Mouse (Mus musculus) midbrain, embryonic 11.5 days (tissue): ENCODE measurements around the gene Ehmt2. TPM values are rescaled to one million over a fixed set of nuclear protein-coding genes. Genes with fewer than 3 reads are reported as not detected.
A peak's percentile ranks its signal among the peaks of the same experiment; 100 is the strongest.

ENCODE experiments used
- ATAC-seq: fragments of 200-750 bp; cut with Nextera tagmentation; 2 replicates; pipeline ENCODE4 v1.8.0; 2017; ENCODE audit warnings: moderate TSS enrichment, moderate library complexity; ENCODE audit not compliant: low FRiP score
- DNase-seq: peaks from one replicate; pipeline ENCODE4 v3.0.0; 2015; ENCODE audit warnings: low spot score; ENCODE audit errors: missing footprints
- H3K27ac ChIP-seq: fragments of 300-500 bp; sonication (generic); 2 replicates; pipeline ENCODE4 v1.5.1; 2014; ENCODE audit warnings: low read depth, low read length
- H3K27me3 ChIP-seq: fragments of 300-500 bp; sonication (generic); 2 replicates; pipeline ENCODE4 v1.6.1; 2014; ENCODE audit warnings: mild to moderate bottlenecking, low read length, moderate library complexity, mixed read lengths; ENCODE audit not compliant: control insufficient read depth, insufficient read depth
- H3K36me3 ChIP-seq: fragments of 300-500 bp; sonication (generic); 2 replicates; pipeline ENCODE4 v1.6.1; 2014; ENCODE audit warnings: mild to moderate bottlenecking, low read length, moderate library complexity, mixed read lengths; ENCODE audit not compliant: control insufficient read depth, insufficient read depth
- H3K4me1 ChIP-seq: fragments of 300-500 bp; sonication (generic); 2 replicates; pipeline ENCODE4 v1.6.1; 2014; ENCODE audit warnings: low read length; ENCODE audit not compliant: control insufficient read depth, insufficient read depth
- H3K4me2 ChIP-seq: fragments of 300-500 bp; sonication (generic); 2 replicates; pipeline ENCODE4 v1.6.1; 2014; ENCODE audit warnings: mild to moderate bottlenecking, moderate library complexity
- H3K4me3 ChIP-seq: fragments of 300-500 bp; sonication (generic); 2 replicates; pipeline ENCODE4 v1.5.1; 2014; ENCODE audit warnings: low read depth, low read length
- H3K9ac ChIP-seq: fragments of 300-500 bp; sonication (generic); 2 replicates; pipeline ENCODE4 v1.6.1; 2014; ENCODE audit warnings: low read length
- H3K9me3 ChIP-seq: fragments of 300-500 bp; sonication (generic); 2 replicates; pipeline ENCODE4 v1.6.1; 2016; ENCODE audit warnings: low read length; ENCODE audit not compliant: control insufficient read depth
- WGBS: fragments of 180-500 bp; shearing (Covaris S2); extraction: QIAGEN DNeasy Blood & Tissue Kit; methylation state at CpG from one replicate; pipeline ENCODE4 v1.1.7; 2014; 5-methylcytosine and 5-hydroxymethylcytosine counted together
- polyA plus RNA-seq: library from polyadenylated mRNA; unstranded; fragments of >200 nt; fragmentation: Nextera tagmentation; extraction: Ambion mirVana; gene quantifications from 2 replicates; pipeline ENCODE4 v1.2.1, GENCODE M21; 2014

Gene Ehmt2
- polyA plus RNA-seq, 1 experiment from 2014 or later, result 60.5 TPM

DNA sequence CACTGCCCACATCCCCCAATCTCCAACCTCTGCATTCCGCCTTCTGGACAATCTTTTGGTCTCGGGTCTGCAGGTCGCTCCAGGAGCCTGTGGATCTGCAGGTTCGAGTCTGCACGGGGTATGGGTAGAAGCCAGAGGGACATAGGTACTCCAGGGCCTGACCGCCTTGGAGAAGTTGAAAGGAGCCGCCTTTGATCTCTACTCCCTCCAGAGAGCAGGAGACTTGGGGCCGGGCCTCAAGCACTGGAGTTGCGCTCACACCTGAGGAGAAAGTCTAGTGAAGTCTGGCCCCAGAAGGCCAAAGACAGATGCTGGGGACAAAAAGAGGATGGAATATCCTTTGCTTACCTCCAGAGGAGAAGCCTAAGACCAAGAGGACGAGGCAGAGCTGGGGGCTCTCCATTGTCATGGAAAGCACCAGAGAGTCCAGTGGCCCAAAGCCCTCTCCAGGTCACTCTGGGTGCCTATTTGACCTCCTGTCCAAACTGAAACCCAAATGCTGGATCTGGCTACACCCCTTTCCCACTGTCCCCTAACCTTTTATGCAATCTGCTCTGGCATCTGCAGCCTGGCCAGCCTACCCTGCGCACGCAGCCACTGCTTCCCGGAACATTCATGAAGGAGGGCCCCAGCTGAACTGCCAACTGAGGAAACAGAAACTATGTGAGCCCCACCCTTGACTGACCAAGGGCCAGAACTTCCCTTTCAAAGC lies 36.4 kb upstream of the Ehmt2 start:
- Histone ChIP-seq H3K9ac (no peak overlapping the region), H3K4me2 (no peak overlapping the region), H3K27ac (no peak overlapping the region), H3K36me3 (no peaks in the 10 kb centered on the region), H3K27me3 (no peaks in the 10 kb centered on the region), H3K4me3 (no peak overlapping the region), H3K4me1 (no peaks in the 10 kb centered on the region), H3K9me3 (no peaks in the 10 kb centered on the region)
- ATAC-seq (no peak), DNase-seq (peak; percentile 77)
- WGBS, result 74% methylated on average over 13 of the region's 13 CpGs

DNA sequence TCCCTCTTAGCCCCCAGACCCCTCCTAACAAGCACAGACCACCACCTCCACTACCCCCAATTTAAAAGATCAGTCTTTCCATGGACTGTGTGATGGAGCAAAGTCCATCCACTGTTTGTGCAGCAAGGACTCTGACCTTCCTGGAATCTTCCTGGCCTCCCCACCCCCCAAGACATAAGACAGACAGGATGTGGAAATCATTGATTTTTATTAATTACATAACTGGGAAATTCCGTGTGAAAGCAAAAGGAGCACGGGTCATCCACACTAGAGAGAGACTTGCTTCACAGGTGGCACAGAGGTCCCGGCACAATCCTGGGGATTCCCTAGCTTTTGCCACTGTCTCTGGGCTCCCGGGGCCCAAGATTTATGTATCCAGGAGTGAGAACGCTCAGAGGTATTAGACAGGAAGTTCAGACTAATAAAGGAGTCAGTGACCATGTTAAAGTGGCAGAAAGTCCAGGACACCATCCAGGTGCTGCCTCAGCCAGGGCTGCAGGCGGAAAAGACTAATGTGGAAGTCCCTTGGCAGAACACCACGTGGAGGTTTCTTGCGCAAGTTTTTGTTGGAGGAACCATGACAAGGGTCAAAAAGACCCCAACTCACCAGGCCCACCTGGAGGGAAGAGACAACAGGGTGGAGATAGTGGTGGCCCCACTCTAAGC lies 35.7 kb upstream of the Ehmt2 start, which contains the start of gene Cfb:
TSS of gene Cfb (minus strand) at position 103 of the 666 bp plus-strand sequence.
- WGBS, result 72% methylated on average over 8 of the region's 8 CpGs
- no peak within 1 kb of the TSS for H3K4me3 ChIP-seq
- no peak within 1 kb of the TSS for H3K4me2 ChIP-seq
- H3K9ac ChIP-seq, result no peak within 1 kb of the TSS
- H3K4me1 ChIP-seq, result no peaks in the 10 kb centered on the region
- no peak within 1 kb of the TSS for H3K27ac ChIP-seq
- H3K9me3 ChIP-seq, result no peaks in the 10 kb centered on the region
- DNase-seq (peak; percentile 12), ATAC-seq (no peak)
- no peaks in the 10 kb centered on the region for H3K27me3 ChIP-seq
- H3K36me3 ChIP-seq, result no peaks in the 10 kb centered on the region

DNA sequence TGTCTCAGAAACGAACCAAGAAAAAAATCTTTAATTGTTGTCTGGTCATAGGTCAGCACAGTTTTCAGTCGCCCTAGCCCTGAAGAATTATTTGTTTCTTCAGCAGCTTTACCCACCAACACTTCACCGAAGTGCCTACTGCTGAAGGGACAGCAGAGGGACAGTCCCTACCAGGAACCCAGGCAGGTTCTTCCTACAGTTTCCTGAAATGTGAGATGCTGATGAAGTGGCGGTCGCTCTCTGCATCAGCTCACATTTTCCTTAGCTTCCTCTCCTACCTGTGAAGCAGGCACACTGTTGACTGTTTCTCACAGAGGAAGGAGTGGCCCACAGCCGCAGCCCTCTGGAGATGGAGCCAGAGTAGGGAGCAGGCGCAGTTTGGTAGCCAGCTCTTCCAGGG lies 32.3 kb upstream of the Ehmt2 start:
- H3K27me3 ChIP-seq, result no peaks in the 10 kb centered on the region
- no peaks in the 10 kb centered on the region for H3K9me3 ChIP-seq
- no peak overlapping the region for H3K4me3 ChIP-seq
- no peaks in the 10 kb centered on the region for H3K4me1 ChIP-seq
- ATAC-seq (no peak), DNase-seq (peak; percentile 64)
- H3K27ac ChIP-seq, result no peak overlapping the region
- WGBS, result 70% methylated on average over 7 of the region's 7 CpGs
- no peaks in the 10 kb centered on the region for H3K36me3 ChIP-seq
- H3K4me2 ChIP-seq, result no peak overlapping the region
- no peak overlapping the region for H3K9ac ChIP-seq

DNA sequence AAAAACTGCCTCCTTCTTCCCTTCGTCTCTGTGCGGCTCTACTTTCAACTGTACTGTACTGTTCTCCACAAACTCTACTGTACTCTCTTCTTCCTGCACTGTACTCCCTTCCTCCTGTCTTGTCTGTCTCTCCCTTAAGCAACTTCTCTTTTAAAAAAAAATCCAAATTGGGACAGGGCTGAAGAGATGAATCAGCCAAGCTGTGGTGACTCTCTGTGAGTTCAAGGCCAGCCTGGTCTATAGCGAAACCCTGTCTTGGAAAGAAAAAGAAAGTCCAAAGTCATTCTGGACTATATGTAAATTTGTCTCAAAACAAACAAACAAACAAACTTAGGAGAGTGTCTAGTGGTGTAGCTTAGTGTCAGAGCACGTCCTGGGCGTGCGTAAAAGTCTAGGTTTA lies 23.9 kb upstream of the Ehmt2 start:
- ATAC-seq (no peak), DNase-seq (no peak)
- Histone ChIP-seq H3K9me3 (no peaks in the 10 kb centered on the region), H3K4me3 (no peak overlapping the region), H3K36me3 (no peaks in the 10 kb centered on the region), H3K27ac (no peak overlapping the region), H3K4me2 (no peak overlapping the region), H3K9ac (no peak overlapping the region), H3K27me3 (no peaks in the 10 kb centered on the region), H3K4me1 (no peaks in the 10 kb centered on the region)
- 93% methylated on average over 6 of the region's 6 CpGs for WGBS

DNA sequence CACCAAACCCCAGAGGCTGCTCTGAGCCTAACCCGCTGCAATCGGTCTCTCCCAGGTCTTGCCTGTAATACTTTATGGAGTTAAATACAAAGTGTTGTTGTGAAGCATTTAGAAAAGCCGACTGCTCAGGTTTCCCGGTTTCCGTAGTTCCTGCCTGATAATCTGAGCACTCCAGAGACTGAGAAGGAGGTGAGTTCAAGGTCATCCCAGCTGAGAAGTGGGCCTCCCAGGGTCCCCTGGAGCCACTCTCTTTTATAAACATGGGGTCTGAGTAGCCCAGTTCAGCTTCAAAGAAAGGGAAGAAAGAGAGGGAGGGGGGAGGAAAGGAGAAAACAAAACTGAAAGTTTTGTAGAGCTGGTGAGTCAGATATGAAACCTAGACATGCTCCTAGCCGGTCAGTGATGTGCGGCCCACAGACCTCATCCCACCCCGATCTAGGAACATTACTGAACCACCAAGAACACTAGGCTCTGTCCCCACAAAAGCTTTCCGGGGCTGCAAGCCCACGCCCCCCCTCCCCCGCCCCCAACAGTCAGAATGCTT lies 18.9 kb upstream of the Ehmt2 start, which contains the start of gene Zbtb12:
TSS of gene Zbtb12 (plus strand) at position 148 of the 544 bp plus-strand sequence.
- Histone ChIP-seq H3K9me3 (no peaks in the 10 kb centered on the region), H3K4me1 (no peaks in the 10 kb centered on the region), H3K27ac (no peak within 1 kb of the TSS), H3K4me3 (no peak within 1 kb of the TSS), H3K27me3 (no peaks in the 10 kb centered on the region), H3K9ac (no peak within 1 kb of the TSS), H3K4me2 (no peak within 1 kb of the TSS), H3K36me3 (no peaks in the 10 kb centered on the region)
- DNase-seq (no peak), ATAC-seq (no peak)
- 74% methylated on average over 11 of the region's 11 CpGs for WGBS

DNA sequence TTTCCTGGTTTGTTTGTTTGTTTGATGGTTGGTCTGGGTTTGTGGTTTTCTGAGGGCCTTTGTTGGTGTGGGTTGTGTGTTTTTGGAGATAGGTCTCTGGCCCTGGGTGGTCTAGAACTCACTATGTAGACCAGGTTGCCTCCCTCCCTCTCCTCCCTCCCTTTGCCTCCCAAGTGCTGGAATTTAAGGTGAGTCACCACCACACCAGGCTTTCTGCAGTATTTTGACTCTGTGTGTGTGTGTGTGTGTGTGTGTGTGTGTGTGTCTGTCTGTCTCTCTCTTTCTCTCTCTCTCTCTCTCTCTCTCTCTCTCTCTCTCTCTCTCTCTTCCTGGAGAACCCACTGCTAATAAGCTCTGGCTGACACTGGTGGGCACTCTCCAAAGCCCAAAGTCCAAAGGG lies 17.1 kb upstream of the Ehmt2 start:
- no peaks in the 10 kb centered on the region for H3K36me3 ChIP-seq
- H3K27me3 ChIP-seq, result no peaks in the 10 kb centered on the region
- no peak overlapping the region for H3K9ac ChIP-seq
- no peaks in the 10 kb centered on the region for H3K9me3 ChIP-seq
- H3K4me3 ChIP-seq, result no peak overlapping the region
- DNase-seq (no peak), ATAC-seq (no peak)
- no peak overlapping the region for H3K27ac ChIP-seq
- no peaks in the 10 kb centered on the region for H3K4me1 ChIP-seq
- H3K4me2 ChIP-seq, result no peak overlapping the region

DNA sequence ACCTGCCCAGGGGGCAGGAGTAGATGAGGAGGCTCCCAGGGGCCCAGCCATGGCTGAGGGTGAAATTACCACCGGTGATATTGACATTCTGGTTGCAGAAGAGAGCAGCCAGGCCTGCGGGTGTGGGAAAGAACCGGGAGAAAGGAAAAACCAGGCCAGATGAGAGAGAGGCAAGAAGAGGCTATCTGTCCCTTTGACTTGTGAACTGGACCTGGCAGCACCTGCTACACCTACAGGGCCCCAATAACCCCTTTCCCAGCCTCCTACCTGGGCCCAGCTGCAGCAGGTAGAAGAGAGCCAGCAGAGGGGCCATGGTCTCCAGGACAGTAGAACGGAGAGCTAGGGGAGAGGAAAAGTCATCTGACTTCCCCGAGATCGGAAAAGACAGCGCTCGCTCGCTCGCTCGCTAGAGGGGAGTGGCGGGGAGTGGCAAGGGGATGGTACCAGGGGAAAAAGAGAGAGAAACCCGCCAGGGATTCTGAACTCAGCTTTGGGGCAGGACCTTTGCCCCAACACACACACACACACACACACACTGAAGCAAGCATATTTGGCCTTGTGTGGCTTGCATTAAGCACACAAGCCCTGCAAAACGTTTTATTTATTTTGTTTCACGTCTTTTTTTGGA lies 16.5 kb upstream of the Ehmt2 start, which contains the start of gene Gm20547:
TSS of gene Gm20547 (minus strand) at position 360 of the 628 bp plus-strand sequence.
- no peaks in the 10 kb centered on the region for H3K4me1 ChIP-seq
- WGBS, result 9% methylated on average over 15 of the region's 15 CpGs
- no peaks in the 10 kb centered on the region for H3K36me3 ChIP-seq
- no peaks in the 10 kb centered on the region for H3K27me3 ChIP-seq
- ATAC-seq (no peak), DNase-seq (no peak)
- H3K9ac ChIP-seq, result peak within 1 kb of the TSS; percentile 9; the same call in 1 of the 2 replicates
- H3K4me2 ChIP-seq, result no peak within 1 kb of the TSS
- H3K4me3 ChIP-seq, result no peak within 1 kb of the TSS
- no peak within 1 kb of the TSS for H3K27ac ChIP-seq
- no peaks in the 10 kb centered on the region for H3K9me3 ChIP-seq

DNA sequence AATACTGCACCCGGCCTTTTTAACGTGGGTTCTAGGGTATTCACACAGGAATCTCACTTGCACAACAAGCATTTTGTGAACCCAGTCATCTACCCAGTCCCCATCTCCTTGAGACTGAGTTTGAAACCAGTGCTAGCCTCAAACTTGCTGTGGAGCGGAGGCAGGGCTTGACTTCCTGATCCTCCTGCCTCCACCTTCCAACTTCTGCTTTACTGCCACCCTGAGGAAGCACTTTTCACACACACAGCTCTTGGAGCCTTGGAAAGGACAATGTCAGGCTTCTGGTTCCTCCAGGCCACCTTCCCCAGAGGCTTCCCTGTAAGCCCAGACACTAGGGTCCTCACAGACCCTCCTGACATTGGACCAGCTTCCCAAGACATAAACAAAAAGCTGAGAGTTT lies 14.9 kb upstream of the Ehmt2 start:
- WGBS, result 67% methylated on average over 3 of the region's 3 CpGs
- no peak for ATAC-seq

DNA sequence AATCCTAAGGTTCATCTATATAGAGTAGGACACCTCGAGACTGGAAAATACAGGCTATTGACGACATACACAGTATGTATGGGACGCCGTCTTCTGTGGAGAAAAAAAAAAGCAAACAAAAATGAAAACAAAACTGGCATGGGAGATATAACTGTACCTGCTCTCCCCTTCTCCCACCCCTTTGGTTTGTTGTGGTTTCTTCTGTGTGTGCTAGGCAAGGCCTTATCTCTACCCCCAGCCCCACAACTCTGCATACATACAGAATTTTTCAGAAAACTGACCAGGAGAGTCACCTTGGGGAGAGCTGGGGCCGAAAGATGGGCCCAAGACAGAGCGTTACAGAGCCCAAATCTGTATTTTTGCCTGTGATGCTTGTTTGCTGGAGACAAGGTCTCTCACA lies 13.6 kb upstream of the Ehmt2 start:
- Histone ChIP-seq H3K27ac (no peak overlapping the region), H3K9ac (no peak overlapping the region), H3K27me3 (no peaks in the 10 kb centered on the region), H3K4me1 (no peaks in the 10 kb centered on the region), H3K9me3 (no peaks in the 10 kb centered on the region), H3K36me3 (no peaks in the 10 kb centered on the region), H3K4me2 (no peak overlapping the region), H3K4me3 (no peak overlapping the region)
- 93% methylated on average over 6 of the region's 6 CpGs for WGBS
- DNase-seq (no peak), ATAC-seq (no peak)

More for the DNA sequence above, 14.9 kb upstream of the Ehmt2 start:
- H3K4me1 ChIP-seq, result no peaks in the 10 kb centered on the region
- DNase-seq, result no peak
- H3K4me2 ChIP-seq, result no peak overlapping the region
- no peak overlapping the region for H3K9ac ChIP-seq
- no peak overlapping the region for H3K27ac ChIP-seq
- H3K9me3 ChIP-seq, result no peaks in the 10 kb centered on the region
- no peaks in the 10 kb centered on the region for H3K36me3 ChIP-seq
- no peak overlapping the region for H3K4me3 ChIP-seq
- no peaks in the 10 kb centered on the region for H3K27me3 ChIP-seq
